Mouse (Mus musculus) stomach, embryonic 14.5 days (tissue): ENCODE data around the gene Sfxn5. TPM values are rescaled to one million over a fixed set of nuclear protein-coding genes. Genes with fewer than 3 reads are reported as not detected.

Source experiments
- ATAC-seq: fragments of 200-750 bp; cut with Nextera tagmentation; 2 replicates; pipeline ENCODE4 v1.8.0; 2017; ENCODE audit warnings: low read depth, moderate TSS enrichment; ENCODE audit not compliant: insufficient number of reproducible peaks, insufficient read depth, low FRiP score
- H3K27ac ChIP-seq: fragments of 300-500 bp; sonication (generic); 2 replicates; pipeline ENCODE4 v1.5.1; 2014; ENCODE audit warnings: mild to moderate bottlenecking, low read length, moderate library complexity, mixed read lengths
- H3K27me3 ChIP-seq: fragments of 300-500 bp; sonication (generic); 2 replicates; pipeline ENCODE4 v1.6.1; 2014; ENCODE audit warnings: low read length, control low read depth, mixed read lengths; ENCODE audit not compliant: control insufficient read depth, insufficient read depth
- H3K36me3 ChIP-seq: fragments of 300-500 bp; sonication (generic); 2 replicates; pipeline ENCODE4 v1.6.1; 2014; ENCODE audit warnings: mild to moderate bottlenecking, control low read depth, low read length, moderate library complexity, mixed read lengths; ENCODE audit not compliant: control insufficient read depth, insufficient read depth
- H3K4me1 ChIP-seq: fragments of 300-500 bp; sonication (generic); 2 replicates; pipeline ENCODE4 v1.6.1; 2014; ENCODE audit warnings: low read length, control low read depth, mixed read lengths; ENCODE audit not compliant: control insufficient read depth, insufficient read depth
- H3K4me2 ChIP-seq: fragments of 300-500 bp; sonication (generic); replicated peaks from 2 replicates; pipeline ENCODE4 v1.6.1; 2014; ENCODE audit warnings: low read depth, low read length, control low read depth
- H3K4me3 ChIP-seq: fragments of 300-500 bp; sonication (generic); 2 replicates; pipeline ENCODE4 v1.5.1; 2014; ENCODE audit warnings: low read depth, low read length, control low read depth
- H3K9ac ChIP-seq: fragments of 300-500 bp; sonication (generic); replicated peaks from 2 replicates; pipeline ENCODE4 v1.6.1; 2014; ENCODE audit warnings: low read depth, mild to moderate bottlenecking, control low read depth, low read length, moderate library complexity, mixed read lengths
- H3K9me3 ChIP-seq: fragments of 300-500 bp; sonication (generic); 2 replicates; pipeline ENCODE4 v1.6.1; 2016; ENCODE audit warnings: low read depth, low read length, control low read depth; ENCODE audit not compliant: control insufficient read depth
- WGBS: fragments of 180-500 bp; shearing (Covaris S2); extraction: QIAGEN DNeasy Blood & Tissue Kit; methylation state at CpG from one replicate; pipeline ENCODE4 v1.1.7; 2014; 5-methylcytosine and 5-hydroxymethylcytosine counted together
- polyA plus RNA-seq: library from polyadenylated mRNA; unstranded; fragments of >200 nt; fragmentation: Nextera tagmentation; extraction: Ambion mirVana; gene quantifications from 2 replicates; pipeline ENCODE4 v1.2.1, GENCODE M21; 2014

Sfxn5 gene
- polyA plus RNA-seq, 1 experiment from 2014 or later: 13.0 TPM

GRCm38 (mm10) chr6:85374734-85375114 is 41.5 kb upstream of the Sfxn5 start:
- H3K27ac ChIP-seq: no peak overlapping the region
- peak overlapping the region; percentile 72; the same call in 1 of the 2 replicates for H3K9ac ChIP-seq

GRCm38 (mm10) chr6:85373951-85374733 is 40.9 kb upstream of the Sfxn5 start, which contains the start of gene Rab11fip5:
Gene Rab11fip5, minus strand, starts transcription at chr6:85374634.
- WGBS: 3% methylated on average over 63 of the region's 80 CpGs
- peak within 1 kb of the TSS; percentile 88 for H3K4me2 ChIP-seq
- H3K36me3 ChIP-seq: no peaks in the 10 kb centered on the region
- ATAC-seq: peak; percentile 0; the same call in 1 of the 2 replicates
- H3K4me1 ChIP-seq: peaks cover 14% of the 10 kb centered on the region; the same call in 1 of the 2 replicates
- no peaks in the 10 kb centered on the region for H3K9me3 ChIP-seq
- peak within 1 kb of the TSS; percentile 72 for H3K9ac ChIP-seq
- peak within 1 kb of the TSS; percentile 79 for H3K4me3 ChIP-seq
- H3K27me3 ChIP-seq: no peaks in the 10 kb centered on the region
- H3K27ac ChIP-seq: 0 out of 2 replicates have a peak within 1 kb of the TSS, but pooled peaks have one; percentile 7

More at GRCm38 (mm10) chr6:85374734-85375114, 41.5 kb upstream of the Sfxn5 start:
- ATAC-seq: peak; percentile 97
- Histone ChIP-seq H3K36me3 (no peaks in the 10 kb centered on the region), H3K4me1 (peaks cover 10% of the 10 kb centered on the region; the same call in 1 of the 2 replicates), H3K4me2 (peak overlapping the region; percentile 88), H3K9me3 (no peaks in the 10 kb centered on the region), H3K27me3 (no peaks in the 10 kb centered on the region), H3K4me3 (peak overlapping the region; percentile 79)
- WGBS: under 1% methylated on average over 19 of the region's 19 CpGs

- H3K27me3 ChIP-seq: no peaks in the 10 kb centered on the region
- ATAC-seq: no peak
- WGBS: 87% methylated on average over 10 of the region's 10 CpGs
- H3K4me2 ChIP-seq: peak overlapping the region; percentile 88
- H3K9ac ChIP-seq: 0 out of 2 replicates have a peak overlapping the region, but pooled peaks have one; percentile 72
- no peaks in the 10 kb centered on the region for H3K36me3 ChIP-seq
- peaks cover 20% of the 10 kb centered on the region; the same call in 1 of the 2 replicates for H3K4me1 ChIP-seq
- H3K9me3 ChIP-seq: no peaks in the 10 kb centered on the region
- H3K27ac ChIP-seq: no peak overlapping the region
- H3K4me3 ChIP-seq: peak overlapping the region; percentile 79
Measured at GRCm38 (mm10) chr6:85373066-85373860, 40.0 kb upstream of the Sfxn5 start.

GRCm38 (mm10) chr6:85372496-85372895 is 39.3 kb upstream of the Sfxn5 start:
- Histone ChIP-seq H3K27ac (no peak overlapping the region), H3K9ac (no peak overlapping the region), H3K4me3 (no peak overlapping the region), H3K9me3 (no peaks in the 10 kb centered on the region), H3K27me3 (no peaks in the 10 kb centered on the region), H3K4me1 (peaks cover 20% of the 10 kb centered on the region; the same call in 1 of the 2 replicates), H3K36me3 (no peaks in the 10 kb centered on the region), H3K4me2 (peak overlapping the region; percentile 88)
- no peak for ATAC-seq
- WGBS: 62% methylated on average over 2 of the region's 2 CpGs

- Histone ChIP-seq H3K27me3 (no peaks in the 10 kb centered on the region), H3K4me2 (0 out of 2 replicates have a peak overlapping the region, but pooled peaks have one; percentile 88), H3K4me1 (peaks cover 21% of the 10 kb centered on the region; the same call in 1 of the 2 replicates), H3K9me3 (no peaks in the 10 kb centered on the region), H3K27ac (no peak overlapping the region), H3K36me3 (no peaks in the 10 kb centered on the region), H3K9ac (no peak overlapping the region), H3K4me3 (no peak overlapping the region)
- no peak for ATAC-seq
- WGBS: 70% methylated on average over 6 of the region's 6 CpGs
Measured at GRCm38 (mm10) chr6:85371859-85372405, 38.7 kb upstream of the Sfxn5 start.

GRCm38 (mm10) chr6:85370666-85371430 is 37.6 kb upstream of the Sfxn5 start:
- H3K4me3 ChIP-seq: no peak overlapping the region
- no peaks in the 10 kb centered on the region for H3K36me3 ChIP-seq
- no peak for ATAC-seq
- no peak overlapping the region for H3K4me2 ChIP-seq
- WGBS: 86% methylated on average over 9 of the region's 9 CpGs
- no peaks in the 10 kb centered on the region for H3K9me3 ChIP-seq
- peaks cover 26% of the 10 kb centered on the region; the same call in 1 of the 2 replicates for H3K4me1 ChIP-seq
- no peak overlapping the region for H3K27ac ChIP-seq
- no peak overlapping the region for H3K9ac ChIP-seq
- H3K27me3 ChIP-seq: no peaks in the 10 kb centered on the region

GRCm38 (mm10) chr6:85370041-85370440 is 36.8 kb upstream of the Sfxn5 start:
- H3K4me2 ChIP-seq: no peak overlapping the region
- no peak overlapping the region for H3K4me3 ChIP-seq
- no peak overlapping the region for H3K27ac ChIP-seq
- ATAC-seq: no peak
- H3K4me1 ChIP-seq: peaks cover 26% of the 10 kb centered on the region; the same call in 1 of the 2 replicates
- no peaks in the 10 kb centered on the region for H3K36me3 ChIP-seq
- no peak overlapping the region for H3K9ac ChIP-seq
- H3K9me3 ChIP-seq: no peaks in the 10 kb centered on the region
- 91% methylated on average over 5 of the region's 5 CpGs for WGBS
- no peaks in the 10 kb centered on the region for H3K27me3 ChIP-seq
